Mouse (Mus musculus) cerebellum, postnatal 36 days (tissue): Measurements from ENCODE around the gene Erc2.

Experiments
- DNase-seq, 2 experiments: peaks; one replicate each; pipeline ENCODE4 v3.0.0; 2021 to 2022; ENCODE audit warnings: mixed read lengths in 2 of 2

Gene Erc2

DNA sequence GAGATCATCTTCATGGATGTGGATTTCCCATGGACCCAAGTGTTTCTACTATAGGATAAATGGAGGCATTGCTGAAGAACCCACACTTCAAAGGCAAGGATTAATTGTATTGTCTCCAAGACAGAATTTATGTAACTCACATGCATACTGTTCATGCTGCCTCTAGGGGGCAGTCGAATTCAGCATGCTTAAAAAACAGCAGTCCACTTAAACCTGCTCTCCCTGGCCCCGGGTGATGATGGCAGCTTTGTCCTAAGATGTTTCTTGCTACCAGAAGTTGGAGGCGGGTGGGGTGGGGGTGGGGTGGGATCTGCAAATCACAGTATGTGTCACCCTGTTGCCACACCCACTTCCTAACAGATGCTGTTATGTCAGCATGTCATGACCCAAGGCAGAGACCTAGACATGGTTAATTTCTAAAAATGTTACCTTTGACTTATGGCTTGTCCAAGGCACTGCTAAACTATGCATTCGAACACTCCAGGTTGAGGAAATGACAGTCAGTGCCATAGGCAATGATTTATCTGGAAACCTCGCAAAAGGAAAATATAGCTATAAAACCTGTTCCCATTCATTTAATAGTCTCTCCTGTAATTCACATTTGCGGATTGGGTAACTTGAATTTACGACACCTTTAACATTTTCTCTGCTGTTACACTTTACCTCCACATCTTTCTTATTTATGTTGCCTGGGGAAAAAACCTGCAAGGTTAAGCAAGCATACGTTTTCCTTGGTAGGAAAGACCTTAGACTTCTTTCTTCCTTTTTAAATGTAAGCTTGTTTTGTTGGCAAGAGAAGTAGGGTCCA is 467.6 kb downstream of the Erc2 start:
- peak in 1 of 2 experiments; percentile 11 for DNase-seq

DNA sequence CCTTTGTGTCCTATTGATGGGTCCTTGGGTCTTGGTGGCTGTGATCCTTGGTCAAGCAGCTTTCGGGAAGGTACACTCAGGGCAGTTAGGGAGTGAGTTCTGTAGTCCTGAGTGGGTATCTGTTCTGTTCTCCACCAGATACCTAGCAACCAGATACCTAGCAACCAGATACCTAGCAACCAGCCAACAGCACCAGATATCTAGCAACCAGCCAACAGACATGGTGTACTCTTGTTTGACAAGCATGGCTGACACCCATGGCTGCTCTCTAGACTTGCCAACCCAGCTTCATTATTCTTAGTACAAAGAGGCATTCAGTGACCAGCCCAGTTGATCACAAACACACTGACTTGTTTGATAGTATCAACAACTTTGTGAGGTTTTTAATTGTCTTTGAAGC is 469.1 kb downstream of the Erc2 start:
- no peak for DNase-seq

DNA sequence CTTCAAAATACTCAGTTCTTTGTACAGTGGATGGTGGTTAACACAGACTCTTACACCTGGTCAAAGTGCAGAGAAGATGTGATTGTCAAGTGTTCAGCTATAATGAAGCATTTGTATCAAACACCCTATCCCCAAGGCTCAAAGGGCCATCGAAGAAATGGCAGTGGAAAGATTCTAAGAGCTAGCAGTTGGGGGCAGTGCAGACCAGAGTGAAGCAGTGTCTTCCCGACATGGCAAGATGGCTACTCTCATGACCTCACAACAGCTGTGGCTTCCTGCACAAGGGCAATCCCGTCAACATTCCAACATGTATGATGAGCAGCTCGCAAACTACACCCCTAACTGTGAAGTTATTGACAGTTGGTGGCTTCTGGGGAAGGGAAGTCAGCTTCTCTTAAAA is 471.0 kb downstream of the Erc2 start:
- no peak for DNase-seq

- DNase-seq, result no peak
Measured at GRCm38 (mm10) chr14:28093913-28094312, 471.7 kb downstream of the Erc2 start.

- DNase-seq, result no peak
Measured at GRCm38 (mm10) chr14:28099084-28099483, 476.9 kb downstream of the Erc2 start.

GRCm38 (mm10) chr14:28113121-28113520 is 490.9 kb downstream of the Erc2 start:
- DNase-seq, result no peak

GRCm38 (mm10) chr14:28120851-28121250 is 498.6 kb downstream of the Erc2 start:
- DNase-seq, result no peak

DNA sequence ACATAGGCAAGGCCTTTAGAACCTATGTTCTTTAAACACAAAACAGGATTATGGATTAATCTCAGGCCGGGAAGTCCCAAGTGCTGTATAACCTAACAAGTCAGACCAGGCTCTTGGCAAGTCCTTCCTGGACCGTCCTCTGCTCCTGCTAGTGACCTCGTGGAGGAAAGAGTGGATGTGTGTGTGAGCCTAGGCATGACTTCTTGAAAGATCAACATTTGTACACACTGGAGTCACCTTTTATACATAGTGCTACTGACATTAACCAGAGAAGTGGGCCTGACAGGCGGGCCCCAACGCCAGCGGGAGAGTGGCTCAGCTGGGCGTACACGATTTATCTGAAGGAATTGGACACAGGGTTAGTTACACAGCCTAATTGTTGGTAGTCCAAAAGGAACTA is 504.6 kb downstream of the Erc2 start:
- DNase-seq, result no peak

- no peak for DNase-seq
Measured at GRCm38 (mm10) chr14:28128999-28129398, 506.8 kb downstream of the Erc2 start.

- no peak for DNase-seq
Measured at GRCm38 (mm10) chr14:28143998-28144397, 521.8 kb downstream of the Erc2 start.

GRCm38 (mm10) chr14:28147201-28147600 is 525.0 kb downstream of the Erc2 start:
- no peak for DNase-seq

- no peak for DNase-seq
Measured at GRCm38 (mm10) chr14:28150942-28151341, 528.7 kb downstream of the Erc2 start.

GRCm38 (mm10) chr14:28155706-28156105 is 533.5 kb downstream of the Erc2 start:
- peak; percentile 6 to 17 for DNase-seq

GRCm38 (mm10) chr14:28160852-28161251 is 538.6 kb downstream of the Erc2 start:
- DNase-seq, result no peak

- no peak for DNase-seq
Measured at GRCm38 (mm10) chr14:28164642-28165408, 542.6 kb downstream of the Erc2 start.

GRCm38 (mm10) chr14:28165621-28166211 is 543.5 kb downstream of the Erc2 start:
- DNase-seq, result no peak

GRCm38 (mm10) chr14:28170711-28171110 is 548.5 kb downstream of the Erc2 start:
- DNase-seq, result no peak

DNA sequence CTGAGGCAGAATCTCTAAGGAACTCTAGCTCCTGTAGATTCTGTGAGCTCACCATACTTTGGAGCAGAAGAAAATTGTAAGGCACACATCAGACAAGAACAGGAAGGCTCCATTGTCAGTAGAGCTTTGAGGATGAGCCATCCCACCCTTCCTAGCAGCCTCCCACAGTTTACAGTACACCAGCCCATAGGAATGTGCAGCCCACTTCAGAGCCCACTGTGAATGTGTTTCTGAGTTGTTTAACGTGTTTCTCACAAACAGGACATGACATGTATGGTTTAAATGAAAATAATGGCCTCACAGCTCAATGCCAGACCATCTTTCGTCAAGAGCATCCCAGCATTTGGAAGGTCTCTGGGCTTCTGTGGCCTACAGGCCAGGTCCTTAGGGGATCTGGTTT is 549.1 kb downstream of the Erc2 start:
- DNase-seq, result no peak

DNA sequence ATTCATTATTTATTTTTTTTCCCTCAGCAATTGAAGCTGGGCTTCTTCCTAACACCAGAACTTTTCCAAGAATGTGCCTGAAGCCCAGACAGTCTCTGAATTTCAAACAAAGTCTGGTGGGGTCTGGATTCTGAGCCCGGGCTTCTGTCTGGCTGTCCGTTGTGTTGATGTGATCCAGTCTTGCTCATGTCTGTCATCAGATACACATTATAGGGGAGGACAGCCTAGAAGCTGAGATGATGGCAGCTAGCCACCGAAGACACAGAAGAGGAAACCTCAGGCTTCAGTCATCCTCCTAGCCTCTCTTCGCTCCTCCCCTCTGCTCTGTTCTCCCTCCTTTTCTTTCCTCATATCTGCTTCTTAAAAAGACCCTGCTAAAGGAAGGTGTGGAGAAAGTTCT is 551.5 kb downstream of the Erc2 start:
- no peak for DNase-seq

GRCm38 (mm10) chr14:28181070-28181825 is 559.0 kb downstream of the Erc2 start:
- no peak for DNase-seq

DNA sequence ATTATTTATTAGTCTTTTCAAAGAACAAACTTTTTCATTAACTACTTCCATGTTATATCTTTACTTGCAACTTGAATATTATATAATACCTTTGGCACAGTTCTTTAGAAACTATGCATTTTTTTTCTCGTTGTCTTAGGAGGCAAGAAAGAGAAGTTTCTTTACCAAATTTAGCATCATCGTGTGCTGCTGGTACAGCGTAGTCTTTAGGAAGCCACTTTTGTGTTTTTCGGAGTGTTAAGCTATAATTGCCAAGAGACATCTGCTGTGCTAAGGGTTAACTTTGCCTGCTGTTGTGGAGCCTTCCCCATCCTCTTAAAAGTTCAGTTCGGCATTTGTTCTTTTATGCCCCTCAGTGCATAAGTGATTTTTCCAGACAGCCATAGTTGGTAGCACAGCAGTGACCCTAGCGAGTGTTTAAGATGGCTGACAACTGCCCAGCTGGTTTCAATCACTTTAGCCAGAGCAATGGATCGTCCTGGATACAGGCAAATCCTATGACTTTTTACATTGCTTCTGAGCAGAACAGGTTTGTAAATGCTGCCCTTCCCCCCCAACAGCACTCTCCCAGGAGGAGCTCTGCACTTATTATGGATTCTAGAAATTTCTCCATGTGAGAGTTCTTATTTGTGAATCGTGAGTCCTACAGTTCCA is 570.6 kb downstream of the Erc2 start:
- DNase-seq, result no peak

- DNase-seq, result no peak
Measured at GRCm38 (mm10) chr14:28203874-28204273, 581.6 kb downstream of the Erc2 start.
